In the genomic region with DNA sequence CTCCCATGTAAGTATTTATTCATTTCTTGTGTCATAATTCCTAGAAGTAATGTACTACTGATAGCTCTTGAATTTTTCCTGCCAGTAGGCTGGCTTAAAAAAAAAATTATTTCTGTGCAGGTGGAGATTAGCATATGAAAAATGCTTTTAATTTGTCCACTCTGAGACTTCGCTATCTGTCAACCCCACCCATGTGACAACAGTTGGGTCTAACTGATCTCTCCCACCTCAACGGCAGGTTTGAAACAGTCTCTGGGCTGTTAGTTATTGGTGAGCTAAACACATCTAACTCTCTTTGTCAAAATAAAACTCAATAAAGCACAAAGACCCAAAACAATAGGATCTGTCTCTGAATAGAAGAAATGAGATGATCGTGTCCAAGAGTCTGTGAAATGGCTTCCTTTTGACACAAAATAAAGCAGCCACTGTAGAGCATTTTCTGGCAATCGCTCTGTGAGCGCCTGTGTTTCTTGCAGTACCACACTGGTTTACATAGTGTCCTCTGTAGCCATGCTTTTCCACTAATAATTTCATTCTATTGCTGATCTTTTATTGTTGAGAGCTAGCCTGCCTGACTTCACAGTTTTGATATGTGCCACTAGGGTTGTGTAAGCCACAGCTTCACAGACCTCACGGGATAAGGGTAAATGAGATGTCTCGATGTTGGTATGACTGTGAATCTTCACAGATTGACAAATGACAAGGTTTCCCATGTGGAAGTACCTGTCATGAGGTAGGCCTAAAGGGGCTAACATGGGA, we compare ENCODE assay signal across 14 mouse cellular contexts. TPM values are rescaled to one million over a fixed set of nuclear protein-coding genes. Genes with fewer than 3 reads are reported as not detected.
DNase-seq lines count a peak whose midpoint lies in the region; ATAC-seq and TF ChIP-seq lines count a peak whose summit lies in the region.
"Had no signal": no experiment of that assay in that cellular context is flagged by ENCODE, and none has a peak within 500 bp of the region (broad histone marks: within the 10 kb centered on the region; RNA-seq: fewer than 3 reads in every experiment).

No protein-coding gene starts in this region.

- H3K27ac ChIP-seq in layer of hippocampus, adult 2 months: peak overlapping the region; percentile 85

- no peaks in the 10 kb centered on the region for H3K27me3 ChIP-seq in erythroblast, embryonic 14.5 days (ENCODE audit: control insufficient read depth)

- H3K4me3 ChIP-seq in layer of hippocampus, adult 2 months: no peak overlapping the region
- peak overlapping the region; percentile 12 for H3K4me3 ChIP-seq in erythroblast, embryonic 14.5 days (replicated peaks)
- H3K4me3 ChIP-seq: limb, embryonic 10.5 days had no signal

- TF ChIP-seq CTCF in layer of hippocampus, adult 2 months (conservative IDR thresholded peaks at IDR 0.05): no peak

- peak; percentile 80 for ATAC-seq in megakaryocyte progenitor cell, adult 5-6 weeks (replicated peaks; ENCODE audit: poor library complexity)

- peaks cover 55% of the 10 kb centered on the region for H3K4me1 ChIP-seq in erythroblast, embryonic 14.5 days (ENCODE audit: control insufficient read depth)

- no peaks in the 10 kb centered on the region for H3K9me3 ChIP-seq in erythroblast, embryonic 14.5 days (ENCODE audit: control insufficient read depth, low read length)
- H3K9me3 ChIP-seq: limb, embryonic 10.5 days had no signal

- H3K36me3 ChIP-seq in erythroblast, embryonic 14.5 days (ENCODE audit: control insufficient read depth): peaks cover 37% of the 10 kb centered on the region
- H3K36me3 ChIP-seq: limb, embryonic 10.5 days had no signal

- DNase-seq in cerebellum, adult 9-10 months: peak; percentile 14
- DNase-seq in cerebellum, adult 11 months: no peak
- DNase-seq in layer of hippocampus, adult 2 months (ENCODE audit: low spot score in 2 of 2): no peak
- DNase-seq in layer of hippocampus, postnatal 10 days (ENCODE audit: low spot score in 2 of 2): no peak
- no peak for DNase-seq in spleen, postnatal 10 days (ENCODE audit: low spot score in 2 of 2)
- DNase-seq in B cell, adult 2 months: no peak
- DNase-seq: cerebellum, postnatal 25 days; heart, adult 18-20 months; heart, postnatal 14 days; kidney, adult 8-10 months; midbrain, embryonic 14.5 days had no signal

RNA-seq across cellular contexts. Expression of a gene that starts 48.2 kb away (rescaled TPM):
- 100 to 1,000 TPM; 430 to 443 TPM for total RNA-seq in layer of hippocampus, adult 2 months (2021)
- total RNA-seq in layer of hippocampus, postnatal 10 days (2021): 100 to 1,000 TPM; 351 to 372 TPM
- polyA plus RNA-seq in erythroblast, embryonic 14.5 days (2012): 0.54 and 0.76 TPM in 2 replicates
- total RNA-seq in megakaryocyte progenitor cell, adult 5-6 weeks (2015): 188 and 189 TPM in 2 replicates
- 138 and 151 TPM in 2 replicates for total RNA-seq in megakaryocyte progenitor cell, adult 5-6 weeks (2017)
